Mouse (Mus musculus) kidney, postnatal 25 days (tissue): Measurements from ENCODE around the gene Enox2.
"Not testable (repeated sequence)": the region's sequence is repeated elsewhere in the genome, so short reads cannot be mapped to it uniquely, and the experiment has no call there.

Experiments
- DNase-seq, 2 experiments: peaks; one replicate each; pipeline ENCODE4 v3.0.0; 2021; ENCODE audit warnings: mixed read lengths in 2 of 2

Gene Enox2

DNA sequence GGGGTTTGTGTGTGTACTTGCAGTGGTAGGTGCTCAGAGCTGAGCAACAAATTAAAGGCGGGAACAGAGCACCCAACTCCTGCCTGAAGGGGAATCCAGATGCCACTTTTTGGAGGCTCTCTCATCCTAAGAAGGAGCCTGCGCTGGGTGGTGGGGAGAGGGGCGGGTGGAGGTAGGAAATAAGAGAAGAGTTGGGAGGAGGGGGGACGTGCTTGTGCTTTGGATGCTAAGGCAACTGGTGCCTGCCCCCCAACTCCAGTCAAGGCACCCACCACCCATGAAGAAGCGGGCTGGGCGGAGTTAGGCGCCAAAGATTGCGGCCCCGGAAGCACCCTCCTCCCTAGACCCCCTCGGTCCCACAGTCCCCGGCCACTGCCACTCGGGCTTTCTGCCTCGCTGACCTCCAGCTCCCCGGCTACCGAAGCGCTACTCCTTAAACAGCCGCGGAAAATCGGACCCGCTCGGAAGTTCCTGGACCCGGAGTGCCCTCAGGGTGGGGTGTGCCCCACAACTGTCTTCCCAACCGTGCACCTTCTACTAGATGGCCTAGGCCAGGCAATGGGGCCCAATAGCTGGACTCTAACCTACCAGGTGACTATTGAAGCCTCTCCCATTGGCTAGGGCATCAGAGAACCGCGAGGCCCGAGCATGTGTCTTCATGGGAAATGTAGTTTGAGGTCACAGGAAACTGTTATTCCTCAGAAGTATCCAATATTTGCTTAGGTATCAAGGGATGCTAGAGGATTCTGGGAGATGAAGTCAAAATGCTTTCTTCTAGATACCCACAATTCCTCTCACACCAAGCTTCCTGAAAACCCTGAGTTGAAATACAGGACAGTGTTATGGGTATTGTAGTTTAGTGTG, at the start of gene Enox2:
Enox2 (minus strand) TSS at position 560 of the 864 bp plus-strand sequence.
- DNase-seq: peak; percentile 80 to 94

DNA sequence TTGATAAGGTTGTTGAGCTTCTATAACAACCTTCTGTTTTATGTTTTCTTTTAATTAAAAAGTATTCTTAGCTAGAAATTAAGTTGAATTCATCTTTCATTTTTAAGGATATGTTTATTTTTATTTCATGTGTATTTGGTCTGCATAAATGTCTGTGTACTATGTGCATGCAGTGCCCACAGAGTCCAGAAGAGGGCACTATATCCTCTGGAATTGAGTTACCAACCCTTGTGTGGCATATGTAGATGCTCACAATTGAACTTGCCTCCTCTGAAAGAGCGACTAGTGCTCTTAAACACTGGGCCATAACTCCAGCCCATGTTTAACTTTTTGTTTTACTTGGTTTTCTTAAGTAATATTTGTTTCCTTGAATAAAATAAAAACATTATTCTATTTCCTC, 21.4 kb upstream of the Enox2 start:
- peak in 1 of 2 experiments; percentile 28 for DNase-seq

DNA sequence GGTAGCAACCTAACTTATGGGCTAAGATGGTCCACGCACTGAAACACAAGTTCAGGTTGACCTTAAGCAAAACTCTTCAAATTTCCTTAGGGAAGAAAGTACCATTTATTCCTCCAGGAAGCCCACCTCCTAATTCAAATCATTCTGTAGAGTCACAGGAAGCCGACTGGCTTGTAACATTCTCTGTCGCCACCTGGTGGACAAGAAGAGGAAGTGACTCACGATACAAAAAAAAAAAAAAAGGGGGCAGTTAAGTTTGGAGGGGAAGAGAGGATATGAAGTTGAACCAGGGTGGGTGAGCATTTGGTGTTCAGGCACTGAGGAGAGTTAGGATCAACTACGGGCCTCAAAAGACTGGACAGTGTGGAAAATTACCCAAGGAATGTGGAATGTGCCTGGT, 18.6 kb upstream of the Enox2 start:
- DNase-seq: no peak

DNA sequence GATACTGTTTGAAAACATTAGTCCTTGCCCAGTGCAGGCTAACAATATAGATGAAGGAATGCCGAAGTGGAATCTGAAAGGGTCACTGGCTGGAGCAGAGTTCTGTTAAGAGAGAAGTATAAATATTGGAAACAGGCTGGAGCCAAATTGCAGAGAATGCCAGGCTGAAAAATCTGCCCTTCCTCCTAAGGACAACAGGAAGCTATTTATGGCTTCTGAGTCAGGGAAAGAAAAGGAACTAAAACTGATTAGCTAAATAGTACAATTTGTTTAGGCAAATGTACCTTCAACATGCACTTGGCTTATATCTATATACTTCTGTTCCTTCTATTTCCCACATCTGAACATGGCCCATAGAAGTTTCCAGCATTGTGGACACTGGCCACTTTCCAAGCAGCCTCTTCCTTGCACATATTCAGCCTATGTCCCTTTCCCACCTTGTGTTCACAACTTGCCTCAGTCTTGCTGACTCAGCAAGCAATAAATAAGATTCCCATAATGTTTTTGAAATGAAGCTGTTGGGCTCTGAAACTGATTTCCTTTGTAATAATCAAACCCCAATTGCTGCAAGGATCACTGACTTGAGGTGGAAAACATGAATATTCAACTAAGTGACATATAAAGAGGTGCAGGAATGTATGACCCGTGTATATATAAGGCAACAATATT, 8.0 kb downstream of the Enox2 start:
- no peak for DNase-seq

DNA sequence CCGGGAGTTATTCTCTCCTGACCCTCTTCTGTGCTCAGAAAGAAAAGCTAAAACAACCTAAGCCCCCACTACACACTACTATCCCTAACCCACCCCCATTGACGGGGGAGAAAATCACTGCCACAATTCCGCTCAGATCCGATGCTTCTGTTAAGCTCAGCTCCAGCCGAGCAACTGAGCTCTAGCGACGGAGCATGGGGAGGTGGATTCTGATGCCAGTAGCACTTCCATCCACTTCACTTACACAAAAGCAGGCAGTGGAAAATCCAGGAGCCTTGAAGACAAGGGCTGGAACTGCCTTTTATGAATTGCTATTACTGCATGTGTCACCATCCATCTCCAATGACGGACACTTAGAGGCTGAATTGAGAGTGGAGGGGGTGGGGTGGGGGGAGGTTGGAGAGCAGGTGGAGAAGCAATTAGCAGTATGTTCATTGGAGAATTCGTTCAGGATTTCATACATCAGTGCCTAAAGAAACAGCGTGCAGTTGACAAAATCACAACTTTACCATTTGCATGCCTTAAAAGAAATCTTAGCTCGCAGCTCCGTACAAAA, 14.5 kb downstream of the Enox2 start:
- DNase-seq: no peak

DNA sequence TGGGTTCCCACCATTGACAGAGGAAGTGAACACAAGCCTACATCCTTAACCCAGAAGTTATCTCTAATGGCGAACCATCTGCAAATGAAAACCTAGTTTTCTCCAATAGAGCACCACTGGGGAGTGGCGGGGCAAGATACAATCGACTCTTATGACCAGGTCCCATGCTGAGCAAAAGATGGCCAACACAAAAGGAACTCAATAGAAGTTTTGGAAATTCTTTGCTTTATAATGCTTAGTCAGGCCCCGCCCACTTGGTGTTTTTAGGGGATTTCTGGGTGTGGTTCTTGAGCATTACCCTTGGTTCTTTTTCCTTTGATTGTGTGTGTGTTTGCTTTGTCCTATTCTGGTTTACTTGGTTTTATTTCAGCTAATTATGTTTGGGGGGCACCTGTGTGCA, 37.2 kb downstream of the Enox2 start:
- no peak for DNase-seq

DNA sequence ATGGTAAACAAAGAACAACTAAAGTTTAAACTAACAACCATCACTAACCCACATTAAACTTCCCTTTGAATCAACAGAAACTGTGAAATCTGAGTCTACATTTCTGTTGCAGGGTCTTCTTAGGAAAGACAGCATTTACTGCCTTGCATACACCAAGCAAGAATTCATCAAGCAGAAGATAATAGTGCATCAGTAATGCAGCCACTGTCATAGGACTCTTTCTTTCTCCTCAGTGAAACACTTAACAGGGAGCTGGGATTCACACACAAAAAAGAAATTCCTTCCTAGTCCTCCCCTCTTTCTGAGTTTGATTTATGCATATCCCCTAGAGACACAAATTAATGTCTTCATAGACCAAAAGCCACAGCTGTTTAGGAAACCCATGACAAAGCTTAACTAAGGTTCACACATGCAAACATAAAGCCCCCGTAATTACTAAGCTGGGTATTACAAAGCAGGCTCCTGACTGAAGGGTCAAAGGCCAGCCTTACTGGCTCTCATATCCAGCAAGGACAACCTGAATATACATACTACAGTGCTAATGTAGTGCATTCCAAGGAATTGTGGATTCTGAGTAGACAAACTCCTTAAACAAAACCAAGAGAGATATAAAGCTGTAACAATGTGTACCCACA, 62.1 kb downstream of the Enox2 start:
- no peak for DNase-seq

DNA sequence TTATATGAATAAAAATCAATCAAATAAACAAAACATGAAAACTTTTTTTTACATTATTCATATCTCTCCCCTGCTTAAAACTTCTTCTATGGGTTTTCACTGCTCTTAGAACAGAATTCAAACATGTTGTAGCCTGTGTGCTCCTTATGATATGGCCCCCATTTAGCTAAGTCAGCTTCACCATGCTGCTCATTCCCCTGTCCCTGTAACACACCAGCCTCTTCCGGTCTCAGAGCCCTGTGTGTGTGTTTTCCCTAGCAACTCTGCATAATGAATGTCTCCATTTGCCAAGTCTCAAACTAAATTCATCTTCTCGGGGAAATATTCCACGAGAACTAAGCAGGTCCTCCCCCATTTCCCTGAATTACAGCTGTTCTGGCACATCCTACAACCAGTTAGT, 71.6 kb downstream of the Enox2 start:
- no peak for DNase-seq

DNA sequence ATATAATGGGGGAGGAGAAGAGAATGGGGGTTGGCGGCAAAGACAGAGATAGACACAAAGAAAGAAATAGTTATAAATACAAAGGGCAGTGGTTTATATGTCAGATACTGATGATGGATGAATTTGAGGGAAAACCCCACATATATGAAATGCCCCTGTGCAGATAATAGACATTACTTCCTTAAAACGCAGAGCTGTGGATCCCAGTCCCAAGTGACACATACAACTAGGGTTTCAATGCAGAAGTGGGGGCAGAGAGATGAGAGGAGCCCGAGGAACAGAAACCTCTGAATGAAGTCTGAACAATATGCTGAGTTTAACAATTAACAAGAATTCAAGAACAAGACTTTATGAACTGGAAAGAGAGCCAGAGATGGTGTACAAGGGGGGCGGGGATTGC, 91.7 kb downstream of the Enox2 start:
- no peak for DNase-seq

DNA sequence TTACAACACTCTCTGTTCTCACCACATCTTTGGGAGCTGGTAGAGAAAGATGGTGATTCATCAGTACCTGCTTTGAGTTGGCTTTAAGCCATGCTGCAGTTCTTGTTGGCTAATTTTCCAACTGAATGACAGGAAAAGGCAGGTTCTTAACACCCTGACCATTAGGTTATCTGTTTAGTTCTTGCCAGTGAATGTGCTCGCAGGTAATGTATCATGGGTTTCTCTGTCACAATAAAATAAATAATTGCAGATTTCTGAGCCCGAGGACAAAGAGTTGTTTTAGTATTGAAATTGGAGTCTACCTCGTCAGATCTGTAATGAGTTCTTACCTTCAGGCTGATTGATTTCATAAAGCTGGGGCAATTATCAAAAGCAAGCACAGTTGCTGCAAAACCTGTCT, 106.9 kb downstream of the Enox2 start:
- no peak for DNase-seq

DNA sequence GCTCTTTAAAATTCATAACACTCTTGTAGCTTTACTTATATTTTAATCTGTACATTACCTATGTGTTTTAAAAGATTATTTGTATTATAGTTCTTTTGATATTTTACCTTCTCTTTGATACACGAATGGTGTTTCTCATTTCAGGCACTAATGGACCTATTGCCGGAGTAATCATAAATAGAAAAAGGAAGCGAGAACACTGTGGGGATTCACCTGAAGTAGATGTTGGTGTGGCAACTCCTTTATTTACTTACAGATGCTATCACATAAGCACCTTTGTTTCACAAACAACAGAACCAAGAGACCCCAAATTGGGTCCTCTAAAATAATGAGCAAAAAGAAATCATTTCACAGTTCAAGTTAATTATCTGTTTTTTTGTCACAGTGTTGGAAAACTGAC, 109.4 kb downstream of the Enox2 start:
- no peak for DNase-seq

DNA sequence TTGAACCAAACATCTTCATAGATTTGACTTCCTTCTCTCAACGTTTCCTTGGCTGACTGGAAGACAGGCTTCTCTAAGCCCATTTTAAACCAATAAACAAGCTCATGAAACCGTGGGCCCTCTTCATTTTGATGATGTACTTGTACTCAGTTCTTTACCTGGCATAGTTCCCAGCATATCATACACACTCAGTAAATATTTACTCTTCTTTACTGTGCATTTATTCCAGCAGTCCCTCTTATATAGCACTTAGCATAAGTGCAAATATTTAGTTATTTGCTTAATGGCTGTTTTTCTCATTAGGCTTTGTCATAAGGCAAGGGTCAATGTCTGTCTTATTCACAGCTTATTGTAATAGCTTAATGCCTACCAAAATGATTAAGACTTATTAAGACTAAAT, 133.8 kb downstream of the Enox2 start:
- DNase-seq: no peak

DNA sequence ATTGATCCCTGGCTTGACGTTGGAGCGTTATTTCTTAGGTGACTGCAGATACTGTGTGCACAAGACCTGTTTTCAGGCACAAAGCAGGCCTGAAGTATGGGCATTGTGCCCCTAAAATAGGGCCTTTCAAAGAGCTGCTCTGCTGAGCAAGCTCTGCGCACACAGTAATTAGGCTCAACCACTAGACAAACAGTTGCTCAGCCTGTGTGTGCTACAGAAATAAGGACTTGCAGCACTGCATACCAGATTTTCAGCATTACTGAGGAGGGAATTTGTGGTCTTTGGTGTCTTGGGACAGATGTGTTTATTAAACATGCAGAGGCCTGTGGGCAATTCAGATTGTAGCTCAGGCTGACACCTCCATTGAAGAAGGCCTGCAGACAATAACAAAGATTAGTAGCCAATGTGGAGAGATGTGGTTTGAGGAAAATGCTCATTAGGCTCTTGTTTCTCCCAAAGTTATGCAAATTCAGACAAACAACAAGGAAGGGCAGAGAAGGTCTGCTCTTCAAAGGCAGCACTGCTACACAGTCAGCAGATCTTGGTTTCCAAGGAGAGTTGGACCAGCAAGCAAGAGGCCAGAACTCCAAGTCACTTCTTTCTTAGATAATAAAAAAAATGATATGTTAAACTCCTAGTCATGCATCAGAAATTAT, 163.2 kb downstream of the Enox2 start:
- DNase-seq: no peak

DNA sequence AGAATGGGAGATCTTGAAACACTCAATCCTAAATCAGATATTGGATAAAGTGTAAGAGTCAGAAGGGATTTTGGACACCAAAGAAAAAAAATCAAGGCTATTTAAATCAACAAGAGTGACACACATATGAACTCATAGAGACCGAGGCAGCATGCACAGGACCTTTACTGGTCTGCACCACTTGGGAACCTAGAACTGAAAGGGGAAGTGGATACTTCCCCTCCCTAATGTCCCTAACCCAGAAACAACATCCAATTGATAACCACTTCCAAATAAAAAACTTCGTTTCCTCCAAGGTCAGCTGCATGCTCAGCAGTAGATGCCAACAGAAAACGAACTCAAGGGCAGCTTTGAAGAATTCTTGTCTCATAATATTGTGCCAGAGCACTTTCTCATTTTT, 171.6 kb downstream of the Enox2 start:
- DNase-seq: no peak

DNA sequence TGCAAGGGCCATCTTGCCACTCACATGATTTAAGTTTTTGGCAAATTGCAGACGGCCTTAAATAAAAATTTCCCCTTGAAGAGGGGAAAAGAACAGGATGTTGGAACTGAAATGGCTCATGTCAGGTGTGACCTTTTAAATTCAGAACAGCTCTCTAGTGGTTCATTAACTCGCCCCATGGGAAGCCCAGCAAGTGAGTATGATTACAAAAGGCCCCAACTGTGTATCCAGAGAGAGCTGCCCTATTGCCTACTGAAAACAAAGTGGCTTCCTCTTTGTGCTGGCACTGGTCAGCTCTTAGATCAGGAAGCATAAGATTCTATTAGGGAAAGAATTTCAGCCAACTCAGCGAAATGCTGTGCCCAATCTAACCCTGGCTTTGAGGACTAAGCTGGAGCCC, 175.6 kb downstream of the Enox2 start:
- peak; percentile 1 to 31 for DNase-seq

DNA sequence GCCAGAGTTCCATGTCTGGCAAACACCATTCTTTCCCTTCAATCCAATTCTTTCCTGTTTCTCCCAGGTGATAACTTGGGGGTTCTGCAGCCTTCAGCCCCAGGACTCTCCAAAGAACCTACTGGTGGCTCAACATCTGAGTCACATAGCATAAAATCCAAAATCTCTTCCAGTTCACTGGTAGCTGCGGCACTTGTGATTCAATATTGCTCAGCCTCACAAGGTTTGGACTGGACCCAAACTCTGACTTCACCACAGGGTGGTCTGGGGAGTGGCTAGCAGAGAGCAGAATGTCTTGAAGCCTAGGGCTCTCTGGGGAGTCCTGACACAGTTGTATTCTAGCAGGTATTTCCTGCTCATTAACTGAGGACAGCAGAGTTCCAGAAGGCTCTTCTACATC, 187.5 kb downstream of the Enox2 start:
- DNase-seq: not testable (repeated sequence)

DNA sequence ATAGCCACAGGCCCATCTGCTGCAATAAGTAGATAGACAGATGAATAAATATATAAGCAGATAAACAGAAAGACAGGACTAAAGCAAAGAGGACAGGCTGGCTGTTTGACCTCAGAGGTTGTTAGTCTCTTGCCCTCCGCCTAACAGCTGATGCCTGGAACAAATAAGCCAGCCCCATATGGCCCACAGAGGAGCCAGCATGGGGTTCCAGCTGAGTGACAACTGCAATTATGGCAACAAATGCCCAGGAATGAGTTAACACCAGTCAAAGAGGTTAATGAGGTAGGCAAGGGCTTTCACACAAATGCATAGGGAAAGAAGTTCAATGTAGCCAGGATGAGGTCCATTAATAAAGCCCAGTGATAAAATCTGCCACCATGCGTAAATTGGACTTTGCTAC, 191.8 kb downstream of the Enox2 start:
- DNase-seq: no peak

DNA sequence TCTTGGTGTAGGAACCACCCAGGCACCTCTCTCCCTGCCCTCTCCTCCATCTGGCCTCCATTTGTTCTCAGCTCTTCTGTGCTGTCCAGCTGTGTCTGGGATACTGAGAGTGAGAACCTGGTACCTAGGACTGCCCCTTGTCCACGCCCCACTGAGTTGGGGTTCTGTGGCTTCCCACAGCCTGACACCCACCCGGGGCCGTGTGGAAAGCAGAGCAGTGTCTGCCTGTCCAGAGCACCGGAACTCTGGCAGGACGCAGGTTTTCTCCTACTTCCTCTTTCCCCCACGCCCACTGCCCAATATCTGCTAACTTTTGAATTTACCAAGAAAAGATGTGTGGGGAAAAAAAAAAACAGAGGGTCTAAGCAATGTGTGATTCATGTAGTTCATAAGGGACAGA, 213.0 kb downstream of the Enox2 start:
- DNase-seq: no peak

DNA sequence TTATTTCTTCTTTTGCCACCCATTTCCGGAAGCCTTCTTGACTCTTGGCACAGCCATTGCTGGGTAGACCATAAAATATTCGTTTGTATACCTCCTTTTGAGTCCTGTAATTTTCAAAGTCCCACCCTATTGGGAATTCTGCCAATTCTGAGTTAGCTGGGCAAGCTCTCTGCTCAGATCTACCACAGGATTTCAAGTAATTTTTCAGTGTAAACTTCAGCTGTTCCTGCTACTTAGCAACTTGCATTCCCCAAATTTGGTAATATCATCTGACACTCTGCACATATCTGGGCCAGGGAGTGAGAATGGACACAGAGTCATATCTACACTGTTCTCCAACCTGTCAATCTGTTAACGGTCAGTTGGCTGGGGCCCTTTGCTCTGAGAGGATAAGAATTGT, 214.5 kb downstream of the Enox2 start:
- no peak for DNase-seq

DNA sequence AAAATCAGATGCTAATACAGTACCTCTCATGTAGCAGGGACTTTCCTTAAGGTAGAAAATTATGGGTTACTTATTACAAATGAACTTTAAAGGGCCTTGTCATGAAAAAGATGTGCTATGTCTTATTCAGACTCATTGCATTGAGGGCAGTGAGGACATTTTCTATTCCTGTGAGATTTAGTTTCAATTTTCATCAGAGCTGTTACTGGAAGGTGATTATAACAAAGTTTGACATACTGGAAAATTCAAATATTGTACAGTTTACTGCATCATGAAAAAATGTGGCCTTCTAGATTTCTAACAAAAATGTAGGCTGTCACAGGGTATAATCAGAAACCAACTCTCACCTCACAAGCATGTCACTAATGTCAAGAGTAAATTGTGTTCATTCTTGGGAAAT, 242.9 kb downstream of the Enox2 start:
- DNase-seq: no peak

DNA sequence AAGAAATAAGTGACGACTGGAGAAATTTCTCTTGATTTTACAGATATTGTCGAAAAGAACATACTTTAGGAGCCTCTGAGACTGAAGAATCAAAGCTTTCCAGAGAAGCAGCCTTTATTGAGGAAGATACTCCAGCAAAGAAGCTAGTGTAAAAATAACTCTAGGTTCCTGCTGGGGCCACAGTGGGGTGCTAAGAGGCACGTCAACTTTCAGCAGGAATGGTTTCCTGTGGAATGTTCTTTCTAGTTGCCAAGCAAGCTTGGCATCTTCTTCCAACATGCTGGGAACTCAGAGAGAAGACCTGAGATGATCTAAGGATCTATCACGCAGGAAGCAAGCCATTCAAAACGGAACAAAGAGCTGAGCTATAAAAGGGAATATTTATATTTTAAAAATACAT, 278.3 kb downstream of the Enox2 start:
- DNase-seq: no peak

DNA sequence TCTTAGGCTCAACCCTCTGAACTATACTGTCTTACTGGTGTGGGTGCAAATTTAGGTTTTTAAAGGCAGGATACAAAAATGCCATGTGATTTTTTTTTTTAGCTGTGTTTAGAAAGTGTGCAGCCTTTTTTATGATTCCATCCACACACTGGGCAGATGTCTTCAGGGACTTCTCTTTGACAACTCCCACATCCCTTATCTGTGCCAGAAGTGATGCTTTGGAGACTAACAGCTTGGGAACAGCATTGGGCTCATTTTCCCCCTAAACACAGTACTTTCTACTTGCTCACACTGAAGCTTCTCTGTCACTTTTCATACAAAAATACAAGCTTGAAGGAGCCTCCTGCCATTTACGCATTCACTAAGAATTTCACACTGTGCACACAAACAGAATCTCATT, 282.4 kb downstream of the Enox2 start:
- no peak for DNase-seq

DNA sequence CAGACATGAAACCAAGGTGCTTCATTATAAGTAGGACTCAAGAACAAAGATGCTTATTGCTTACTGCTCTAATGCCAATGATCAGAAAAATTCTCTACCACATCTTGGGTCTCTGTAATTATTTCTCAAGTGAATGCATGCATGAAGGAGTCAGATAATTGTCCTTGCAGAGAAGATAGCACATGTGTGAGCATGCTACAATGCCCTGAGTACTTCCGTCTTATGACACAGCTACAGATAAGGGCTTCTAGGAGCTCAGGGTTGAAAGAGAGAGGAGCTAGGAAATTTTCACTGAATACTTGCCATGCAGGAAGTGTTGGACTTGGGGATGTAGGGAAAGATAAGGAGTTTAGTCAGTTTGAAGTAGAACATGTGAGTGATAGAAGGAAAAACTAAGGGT, 285.2 kb downstream of the Enox2 start:
- DNase-seq: no peak
